Mouse (Mus musculus): ENCODE data around the gene Cntnap2.
"Not testable (repeated sequence)": the region's sequence is repeated elsewhere in the genome, so short reads cannot be mapped to it uniquely, and the experiment has no call there.

Gene Cntnap2

GRCm38 (mm10) chr6:46263171-46263570 is 1204.0 kb downstream of the Cntnap2 start:
- no peak for DNase-seq (ENCODE audit: low spot score)

GRCm38 (mm10) chr6:46346946-46347345 is 1287.8 kb downstream of the Cntnap2 start:
- no peak for DNase-seq (ENCODE audit: low spot score)

DNA sequence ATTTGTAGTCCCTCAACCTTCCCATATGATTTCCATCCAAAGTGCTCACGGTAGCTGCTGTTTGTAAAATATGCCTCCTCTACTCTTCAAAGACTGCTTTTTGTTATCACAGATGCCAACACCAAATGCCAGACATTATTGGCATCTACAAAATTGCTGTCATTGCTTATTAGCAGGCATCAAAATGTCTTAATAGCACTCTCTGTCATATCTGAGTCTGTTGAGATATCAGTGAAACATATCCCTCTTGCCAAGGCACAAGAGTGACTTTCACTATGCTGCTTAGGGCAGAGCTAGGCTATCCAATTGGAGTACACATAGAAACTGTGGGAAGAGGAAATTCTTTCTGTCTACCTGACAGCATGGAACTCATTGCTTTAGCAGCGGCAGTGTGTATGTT is 1301.9 kb downstream of the Cntnap2 start:
- DNase-seq (ENCODE audit: low spot score): no peak

- no peak for DNase-seq (ENCODE audit: low spot score)
Measured at GRCm38 (mm10) chr6:46362156-46362555, 1303.0 kb downstream of the Cntnap2 start.

GRCm38 (mm10) chr6:46398725-46399589 is 1339.8 kb downstream of the Cntnap2 start:
- no peak for DNase-seq (ENCODE audit: low spot score)

DNA sequence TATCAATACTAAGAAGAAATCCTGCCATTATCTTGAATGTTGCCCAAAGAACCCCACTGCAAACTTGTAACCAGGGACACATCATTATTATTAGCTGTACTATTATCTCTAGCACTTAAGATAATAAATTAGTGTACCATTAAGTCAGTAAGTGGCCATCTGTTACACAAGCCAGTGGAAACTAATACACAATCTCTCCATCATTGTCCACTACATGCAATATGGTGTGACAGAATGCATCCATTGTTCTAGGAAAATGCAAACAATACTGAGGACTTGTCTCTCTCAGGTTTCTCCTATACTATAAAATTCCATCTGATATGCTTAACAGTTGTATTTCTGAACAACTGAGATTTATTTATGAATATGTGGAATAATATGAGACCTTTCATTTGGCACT is 1355.0 kb downstream of the Cntnap2 start:
- DNase-seq (ENCODE audit: low spot score): no peak

DNA sequence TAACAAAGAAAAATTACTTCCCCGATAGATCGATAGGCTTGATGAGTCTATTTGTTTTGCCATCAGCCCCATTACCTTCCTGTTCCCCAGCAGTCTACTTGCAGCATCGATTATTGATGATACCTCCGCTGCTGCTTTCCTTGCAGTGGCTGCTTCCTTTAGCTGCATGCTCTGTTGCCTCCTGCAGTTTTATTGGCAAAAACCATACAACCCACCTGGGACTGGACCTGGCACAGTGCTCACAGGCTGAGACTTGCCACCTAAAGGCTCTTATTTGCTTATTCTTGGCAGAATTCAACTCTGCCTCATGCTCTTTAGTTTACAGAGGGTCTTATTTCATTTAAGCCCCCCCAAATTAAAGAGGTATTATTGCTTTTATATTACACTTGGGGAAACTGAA is 1355.4 kb downstream of the Cntnap2 start:
- DNase-seq (ENCODE audit: low spot score): no peak

GRCm38 (mm10) chr6:46419827-46420226 is 1360.7 kb downstream of the Cntnap2 start:
- no peak for DNase-seq (ENCODE audit: low spot score)

- no peak for DNase-seq (ENCODE audit: low spot score)
Measured at GRCm38 (mm10) chr6:46420349-46420748, 1361.2 kb downstream of the Cntnap2 start.

GRCm38 (mm10) chr6:46428231-46428630 is 1369.1 kb downstream of the Cntnap2 start:
- DNase-seq (ENCODE audit: low spot score): no peak

- no peak for DNase-seq (ENCODE audit: low spot score)
Measured at GRCm38 (mm10) chr6:46450917-46451638, 1391.9 kb downstream of the Cntnap2 start.

GRCm38 (mm10) chr6:46472683-46473082 is 1413.5 kb downstream of the Cntnap2 start:
- no peak for DNase-seq (ENCODE audit: low spot score)

DNA sequence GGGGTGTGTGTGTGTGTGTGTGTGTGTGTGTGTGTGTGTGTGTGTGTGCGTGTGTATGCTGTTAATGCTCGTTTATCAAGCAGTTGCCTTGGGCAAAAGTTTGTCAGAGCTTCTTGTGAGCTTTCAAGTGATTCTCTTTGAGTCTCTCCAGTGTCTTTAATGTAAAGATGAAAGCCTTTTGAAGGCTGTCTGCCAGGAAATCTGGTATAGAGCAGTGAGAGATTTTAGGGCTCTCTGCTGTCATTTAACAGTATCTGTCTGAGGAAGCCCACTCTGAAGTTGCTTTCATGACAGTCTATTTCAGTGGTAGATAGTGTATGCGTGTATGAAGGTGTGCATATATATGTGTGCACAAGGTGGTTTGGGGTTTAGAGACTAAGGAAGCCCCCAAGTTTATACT is 1425.2 kb downstream of the Cntnap2 start:
- no peak for DNase-seq (ENCODE audit: low spot score)

DNA sequence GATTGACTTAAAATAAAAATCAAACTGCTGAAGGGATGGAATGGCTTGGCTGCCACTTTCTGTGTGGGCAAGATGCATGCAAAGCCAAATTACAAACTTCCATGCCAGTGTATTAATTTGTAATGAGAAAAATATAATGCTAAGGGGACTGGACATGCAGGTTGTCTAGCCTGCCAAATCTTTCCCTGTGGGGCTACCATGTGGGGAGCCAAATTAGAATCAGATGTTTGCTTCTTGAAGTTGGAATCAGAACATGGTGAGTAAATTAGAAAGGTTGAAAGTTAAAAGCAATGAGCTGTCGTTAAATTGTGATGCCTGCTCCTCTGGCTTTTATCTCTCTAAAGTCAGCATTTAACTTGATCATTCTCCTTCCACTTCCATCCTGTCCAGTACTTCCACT is 1443.6 kb downstream of the Cntnap2 start:
- DNase-seq (ENCODE audit: low spot score): no peak

DNA sequence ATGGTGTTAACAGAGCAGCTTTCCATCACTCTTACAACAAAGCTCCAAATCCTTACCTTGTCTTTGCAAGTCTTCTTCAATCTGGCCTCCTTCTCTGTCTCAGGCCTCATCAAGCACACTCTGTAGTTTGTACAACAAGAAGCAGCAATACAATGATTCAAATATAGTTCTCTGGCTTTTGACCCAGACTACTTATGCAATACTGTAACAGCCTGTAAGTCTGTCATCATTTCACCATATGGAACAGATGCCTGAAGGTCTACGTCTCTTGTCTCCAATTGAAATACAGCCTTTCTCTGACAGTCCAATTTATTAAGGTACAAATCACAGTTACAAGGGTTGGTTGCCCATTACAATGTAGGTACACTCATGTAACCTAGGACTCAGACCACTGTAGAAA is 1453.7 kb downstream of the Cntnap2 start:
- DNase-seq (ENCODE audit: low spot score): no peak

DNA sequence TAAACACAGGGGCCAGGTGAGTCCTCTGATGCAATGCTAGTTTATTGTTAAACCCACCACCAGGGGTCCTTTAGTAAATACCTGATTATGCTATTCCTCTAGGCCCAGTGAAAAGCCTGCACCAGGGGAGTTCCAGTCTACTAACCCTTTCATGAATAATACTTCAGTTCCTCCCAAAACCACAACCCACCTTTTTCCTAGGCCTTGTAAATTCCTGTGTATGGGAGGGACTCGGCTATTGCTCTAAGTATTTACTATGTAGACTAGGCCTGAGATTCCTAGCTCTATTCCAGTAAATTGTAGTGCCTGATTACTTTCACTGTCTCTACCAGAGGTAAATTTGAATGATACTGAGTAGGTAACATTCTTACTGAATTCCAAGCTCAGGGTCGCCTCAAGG is 1478.4 kb downstream of the Cntnap2 start:
- not testable (repeated sequence) for DNase-seq (ENCODE audit: low spot score)

- no peak for DNase-seq (ENCODE audit: low spot score)
Measured at GRCm38 (mm10) chr6:46563470-46563869, 1504.3 kb downstream of the Cntnap2 start.

GRCm38 (mm10) chr6:46575055-46575454 is 1515.9 kb downstream of the Cntnap2 start:
- DNase-seq (ENCODE audit: low spot score): no peak

DNA sequence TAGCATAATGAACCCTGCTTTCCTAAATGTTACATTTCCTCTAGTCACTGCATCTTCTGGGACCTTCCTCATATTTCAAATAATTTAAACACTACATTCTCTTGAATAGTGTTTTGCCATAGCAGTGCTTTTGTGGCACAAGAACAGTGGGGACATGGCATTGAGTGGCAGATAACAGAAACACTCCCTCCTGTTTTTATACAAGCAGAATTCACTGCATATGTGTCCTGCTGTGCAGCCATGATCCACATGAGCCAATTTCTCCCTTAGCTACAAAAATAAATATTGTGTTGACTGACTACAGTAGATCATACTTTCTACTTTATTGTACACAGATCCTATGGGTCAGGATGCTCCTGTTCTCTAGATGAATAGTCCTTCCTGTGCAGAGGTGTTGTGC is 1553.2 kb downstream of the Cntnap2 start:
- no peak for DNase-seq (ENCODE audit: low spot score)

DNA sequence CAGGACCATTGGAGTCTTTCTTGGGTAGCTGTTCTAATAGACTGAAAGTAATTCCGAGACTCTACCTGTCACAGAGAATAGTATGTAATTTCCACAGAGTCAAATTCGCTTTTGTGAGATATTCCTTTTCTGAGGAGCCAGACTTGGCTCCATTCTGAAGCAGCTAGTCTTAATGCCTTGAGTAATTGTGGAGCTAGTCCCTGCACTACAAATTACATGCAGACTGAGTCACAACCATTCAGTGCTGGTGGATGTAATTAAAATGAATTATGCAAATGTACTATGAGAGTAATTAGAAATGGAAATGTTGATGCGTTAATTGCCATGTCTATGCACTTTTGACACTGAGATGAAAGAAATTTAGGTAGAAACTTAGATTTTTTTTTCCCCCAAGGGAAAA is 1553.7 kb downstream of the Cntnap2 start:
- no peak for DNase-seq (ENCODE audit: low spot score)

DNA sequence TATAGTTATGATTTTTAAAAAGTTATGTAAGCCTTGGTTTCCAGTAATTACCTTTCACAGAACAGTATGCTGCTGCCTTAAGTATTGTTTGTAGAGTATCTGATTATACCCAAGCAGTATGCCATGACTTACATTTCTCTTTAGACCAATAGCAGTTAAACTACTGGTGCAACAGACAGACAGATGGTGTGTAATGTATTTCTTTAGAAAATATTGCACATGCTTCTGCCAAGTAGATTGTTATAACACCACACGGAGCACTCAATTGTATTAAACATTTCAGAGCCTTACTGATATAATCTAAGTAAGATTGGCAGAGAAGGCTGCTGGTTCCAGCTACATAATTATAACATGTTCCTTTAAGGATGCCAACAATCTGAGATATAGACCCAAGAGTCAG is 1609.9 kb downstream of the Cntnap2 start:
- no peak for DNase-seq (ENCODE audit: low spot score)

DNA sequence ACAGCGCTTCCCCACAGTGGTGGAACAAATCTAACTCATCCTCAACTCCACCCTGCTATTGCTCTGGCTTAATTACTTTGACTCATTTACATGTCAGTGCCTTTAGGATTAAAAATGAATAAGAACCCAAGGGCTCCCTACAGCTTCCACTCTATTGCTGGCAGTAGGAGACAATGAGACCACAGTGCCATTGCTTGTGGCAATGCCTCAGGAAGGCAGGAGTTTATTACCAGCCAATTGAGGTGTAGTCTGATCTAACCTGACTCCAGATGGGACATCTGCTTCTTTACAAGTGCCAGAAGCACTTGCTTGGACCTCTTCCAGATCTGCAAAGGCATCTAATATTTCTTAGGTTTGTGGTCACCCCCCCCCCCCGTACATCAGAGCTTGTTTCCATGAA is 1615.9 kb downstream of the Cntnap2 start:
- DNase-seq (ENCODE audit: low spot score): no peak

GRCm38 (mm10) chr6:46675621-46676020 is 1616.5 kb downstream of the Cntnap2 start:
- DNase-seq (ENCODE audit: low spot score): no peak

Data from MN1 (cell line).